Mouse (Mus musculus) erythroblast, adult 5-6 weeks (primary cell): ENCODE measurements at regions not wholly inside any gene's neighbourhood (a gene's known extent, or its start where the extent isn't known, plus 50 kb on each side); places are given as distances from the start of the nearest gene placed in this dataset.
"Not testable (repeated sequence)": the region's sequence is repeated elsewhere in the genome, so short reads cannot be mapped to it uniquely, and the experiment has no call there.

Experiments used
- ATAC-seq: replicated peaks from 2 replicates; pipeline ENCODE4 v1.8.0; 2016; ENCODE audit warnings: moderate number of reproducible peaks, mild to moderate bottlenecking, moderate TSS enrichment, inconsistent platforms; ENCODE audit not compliant: poor library complexity, low FRiP score, severe bottlenecking

- ATAC-seq: no peak
Measured at GRCm38 (mm10) chr15:41283199-41283598, 1149.0 kb downstream of the 9330182O14Rik start.

GRCm38 (mm10) chr15:41286809-41287413, 1152.7 kb downstream of the 9330182O14Rik start:
- ATAC-seq: no peak

GRCm38 (mm10) chr15:41297419-41297818, 1163.3 kb downstream of the 9330182O14Rik start:
- no peak for ATAC-seq

- no peak for ATAC-seq
Measured at GRCm38 (mm10) chr15:41306638-41307037, 1172.5 kb downstream of the 9330182O14Rik start.

- no peak for ATAC-seq
Measured at GRCm38 (mm10) chr15:41311728-41312320, 1177.7 kb downstream of the 9330182O14Rik start.

- no peak for ATAC-seq
Measured at GRCm38 (mm10) chr15:41314916-41315315, 1180.8 kb downstream of the 9330182O14Rik start.

- no peak for ATAC-seq
Measured at GRCm38 (mm10) chr15:41325633-41326252, 1191.6 kb downstream of the 9330182O14Rik start.

- ATAC-seq: peak; percentile 73
Measured at GRCm38 (mm10) chr15:41329286-41329685, 1195.1 kb downstream of the 9330182O14Rik start.

- ATAC-seq: no peak
Measured at GRCm38 (mm10) chr15:41330085-41330484, 1195.9 kb downstream of the 9330182O14Rik start.

GRCm38 (mm10) chr15:41332451-41332850, 1198.3 kb downstream of the 9330182O14Rik start:
- no peak for ATAC-seq

GRCm38 (mm10) chr15:41333165-41333564, 1199.0 kb downstream of the 9330182O14Rik start:
- no peak for ATAC-seq

GRCm38 (mm10) chr15:41340621-41341020, 1206.5 kb downstream of the 9330182O14Rik start:
- not testable (repeated sequence) for ATAC-seq

- ATAC-seq: no peak
Measured at GRCm38 (mm10) chr15:41345554-41345953, 1211.4 kb downstream of the 9330182O14Rik start.

GRCm38 (mm10) chr15:41347221-41347620, 1213.1 kb downstream of the 9330182O14Rik start:
- no peak for ATAC-seq

GRCm38 (mm10) chr15:41352129-41352528, 1218.0 kb downstream of the 9330182O14Rik start:
- ATAC-seq: no peak

- ATAC-seq: no peak
Measured at GRCm38 (mm10) chr15:41359276-41359675, 1225.1 kb downstream of the 9330182O14Rik start.

GRCm38 (mm10) chr15:41374669-41375068, 1240.5 kb downstream of the 9330182O14Rik start:
- ATAC-seq: no peak

- no peak for ATAC-seq
Measured at GRCm38 (mm10) chr15:41375906-41376305, 1241.7 kb downstream of the 9330182O14Rik start.

GRCm38 (mm10) chr15:41379637-41380036, 1245.5 kb downstream of the 9330182O14Rik start:
- no peak for ATAC-seq

- ATAC-seq: no peak
Measured at GRCm38 (mm10) chr15:41380429-41380828, 1246.3 kb downstream of the 9330182O14Rik start.

- ATAC-seq: no peak
Measured at GRCm38 (mm10) chr15:41390699-41391098, 1256.5 kb downstream of the 9330182O14Rik start.
